Mouse (Mus musculus) B cell, adult 2 months (primary cell): ENCODE data around the gene Gsdma2.

Source experiments
- DNase-seq, 2 experiments: peaks; one replicate each; pipeline ENCODE4 v3.0.0; 2022

The Gsdma2 gene

DNA sequence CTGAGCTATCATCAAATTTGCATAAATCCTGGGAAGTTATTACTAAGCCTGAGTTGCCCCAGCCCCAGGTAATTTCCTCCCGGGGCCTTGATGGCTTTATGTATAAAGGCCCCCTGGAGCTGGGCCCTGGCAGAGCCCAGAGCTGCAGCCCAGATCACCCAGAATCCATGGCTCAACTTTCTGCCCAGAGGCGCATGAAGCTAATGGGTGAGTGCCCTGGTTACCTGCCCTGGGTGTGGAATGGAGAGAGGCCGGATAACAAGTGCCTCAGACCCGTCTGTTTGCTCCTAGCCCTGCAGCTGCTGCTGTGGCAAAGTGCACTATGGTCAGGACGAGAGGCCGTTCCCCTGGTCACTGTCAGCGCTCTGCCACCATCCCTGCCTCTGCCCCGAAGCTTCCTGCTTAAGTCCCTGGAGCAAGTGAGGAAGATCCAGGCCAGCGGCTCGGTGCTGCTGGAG is 54.7 kb downstream of the Gsdma2 start, which contains the start of gene Csf3:
Gene Csf3, plus strand, starts transcription at position 51 of the 458 bp plus-strand sequence.
- DNase-seq, result no peak

DNA sequence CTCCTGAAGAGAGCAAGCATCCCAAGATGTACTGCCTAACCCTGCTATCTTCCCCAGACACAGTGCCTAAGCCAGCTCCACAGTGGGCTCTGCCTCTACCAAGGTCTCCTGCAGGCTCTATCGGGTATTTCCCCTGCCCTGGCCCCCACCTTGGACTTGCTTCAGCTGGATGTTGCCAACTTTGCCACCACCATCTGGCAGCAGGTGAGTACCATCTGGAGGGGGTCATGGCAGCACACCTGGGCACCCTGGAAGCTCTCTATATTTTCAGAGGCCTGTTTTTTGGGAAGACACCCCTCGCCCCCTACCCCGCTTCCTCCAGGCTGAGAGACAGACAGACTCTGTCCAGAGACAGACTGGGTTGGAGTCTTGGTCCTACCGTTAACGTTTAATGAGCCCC is 55.8 kb downstream of the Gsdma2 start:
- no peak for DNase-seq

DNA sequence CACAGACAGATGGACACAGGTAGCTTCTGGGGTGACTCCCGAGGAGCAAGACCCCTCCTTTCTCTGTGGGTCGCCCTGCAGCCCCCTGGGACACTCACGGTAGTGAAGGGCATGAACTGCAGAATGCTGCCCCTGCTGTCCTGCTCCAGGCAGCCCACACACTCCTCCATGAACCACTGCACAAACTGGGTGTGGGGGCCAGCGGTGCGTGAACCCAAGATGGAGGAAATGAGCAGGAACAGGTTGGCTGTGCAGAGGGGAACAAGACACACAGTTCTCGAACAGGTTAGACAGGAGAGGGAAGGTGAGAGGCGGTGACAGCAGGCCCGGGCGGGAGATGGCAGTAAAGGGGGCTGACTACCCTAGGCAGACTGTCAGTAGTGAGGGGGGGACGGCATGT is 58.5 kb downstream of the Gsdma2 start:
- no peak for DNase-seq
